Mouse (Mus musculus): ENCODE measurements around the gene Leap2. TPM values are rescaled to one million over a fixed set of nuclear protein-coding genes. Genes with fewer than 3 reads are reported as not detected.

Gene Leap2
- polyA plus RNA-seq, 1 experiment from 2014 or later = not detected

Small RNAs within 50 kb of the gene (microRNA-seq; reads per million reads assigned to microRNA genes)
- gene Mir6920 = not detected

Other genes starting within 250 kb of the Leap2 start
- 137 and 144 TPM in 2 replicates for gene Hspa4, start 122.7 kb downstream of the Leap2 start, polyA plus RNA-seq (2014; fragmentation: Nextera tagmentation; extraction: Ambion mirVana)
- gene Zcchc10, start 98.5 kb downstream of the Leap2 start, polyA plus RNA-seq (2014; fragmentation: Nextera tagmentation; extraction: Ambion mirVana) = 26.9 and 30.7 TPM in 2 replicates
- gene Aff4, start 72.3 kb downstream of the Leap2 start, polyA plus RNA-seq (2014; fragmentation: Nextera tagmentation; extraction: Ambion mirVana) = 40.1 and 43.1 TPM in 2 replicates
- gene Uqcrq, start 7.7 kb upstream of the Leap2 start, polyA plus RNA-seq (2014; fragmentation: Nextera tagmentation; extraction: Ambion mirVana) = 484 and 495 TPM in 2 replicates
- 0.95 and 1.2 TPM in 2 replicates for gene Gdf9, start 7.9 kb upstream of the Leap2 start, polyA plus RNA-seq (2014; fragmentation: Nextera tagmentation; extraction: Ambion mirVana)
- gene Gm10447, start 33.9 kb upstream of the Leap2 start, polyA plus RNA-seq (2014; fragmentation: Nextera tagmentation; extraction: Ambion mirVana) = 0.08 TPM in 1 of 2 replicates, not detected in the other
- gene Shroom1, start 34.0 kb upstream of the Leap2 start, polyA plus RNA-seq (2014; fragmentation: Nextera tagmentation; extraction: Ambion mirVana) = 4.6 and 4.7 TPM in 2 replicates
- not detected in 2 replicates for gene Gm9837, start 47.3 kb upstream of the Leap2 start, polyA plus RNA-seq (2014; fragmentation: Nextera tagmentation; extraction: Ambion mirVana)
- not detected in 2 replicates for gene Gm9945, start 57.0 kb upstream of the Leap2 start, polyA plus RNA-seq (2014; fragmentation: Nextera tagmentation; extraction: Ambion mirVana)
- 0.08 and 0.20 TPM in 2 replicates for gene Sowaha, start 57.1 kb upstream of the Leap2 start, polyA plus RNA-seq (2014; fragmentation: Nextera tagmentation; extraction: Ambion mirVana)
- 22.5 and 27.2 TPM in 2 replicates for gene Sept8, start 96.1 kb upstream of the Leap2 start, polyA plus RNA-seq (2014; fragmentation: Nextera tagmentation; extraction: Ambion mirVana)
- 72.0 and 79.4 TPM in 2 replicates for gene Kif3a, start 144.2 kb upstream of the Leap2 start, polyA plus RNA-seq (2014; fragmentation: Nextera tagmentation; extraction: Ambion mirVana)
- gene Il4, start 195.5 kb upstream of the Leap2 start, polyA plus RNA-seq (2014; fragmentation: Nextera tagmentation; extraction: Ambion mirVana) = 0.88 and 2.1 TPM in 2 replicates
- not detected in 2 replicates for gene Il13, start 211.5 kb upstream of the Leap2 start, polyA plus RNA-seq (2014; fragmentation: Nextera tagmentation; extraction: Ambion mirVana)